Mouse (Mus musculus) C2C12 (cell line): Measurements from ENCODE around the gene Camkk2. TPM values are rescaled to one million over a fixed set of nuclear protein-coding genes. Genes with fewer than 3 reads are reported as not detected.

Source experiments
- H3K27me3 ChIP-seq: one replicate; pipeline ENCODE4 v1.6.1; 2011; ENCODE audit not compliant: control insufficient read depth, insufficient read depth, insufficient read length
- H3K36me3 ChIP-seq: one replicate; pipeline ENCODE4 v1.6.1; 2011; ENCODE audit not compliant: control insufficient read depth, insufficient read depth
- H3K4me3 ChIP-seq: one replicate; pipeline ENCODE4 v1.5.1; 2011; ENCODE audit warnings: mild to moderate bottlenecking, control low read depth; ENCODE audit not compliant: poor library complexity, insufficient read depth, severe bottlenecking
- H3K79me2 ChIP-seq: one replicate; pipeline ENCODE4 v1.6.1; 2011; ENCODE audit not compliant: control insufficient read depth, insufficient read depth
- H3K79me3 ChIP-seq: one replicate; pipeline ENCODE4 v1.6.1; 2011; ENCODE audit warnings: low read depth, control low read depth
- H3ac ChIP-seq: one replicate; pipeline ENCODE3; 2011; ENCODE audit warnings: low read depth; ENCODE audit not compliant: control insufficient read depth, insufficient read length
- CEBPB ChIP-seq: IDR thresholded peaks from one replicate; pipeline ENCODE4 v1.6.1; 2011; ENCODE audit warnings: low read depth, mild to moderate bottlenecking, control low read depth, moderate library complexity
- CTCF ChIP-seq: IDR thresholded peaks from one replicate; pipeline ENCODE4 v1.5.1; 2011; ENCODE audit not compliant: control insufficient read depth, insufficient read depth, insufficient read length
- FOSL1 ChIP-seq: IDR thresholded peaks from one replicate; pipeline ENCODE4 v1.8.0; 2011; ENCODE audit warnings: mild to moderate bottlenecking, low read length; ENCODE audit not compliant: poor library complexity, insufficient read depth, severe bottlenecking
- MAX ChIP-seq: IDR thresholded peaks from one replicate; pipeline ENCODE4 v1.6.1; 2011; ENCODE audit warnings: mild to moderate bottlenecking, control low read depth
- MYOD1 ChIP-seq: IDR thresholded peaks from one replicate; pipeline ENCODE4 v1.6.1; 2011; ENCODE audit warnings: low read depth; ENCODE audit not compliant: control insufficient read depth, insufficient read length
- MYOG ChIP-seq: IDR thresholded peaks from one replicate; pipeline ENCODE4 v1.6.1; 2011; ENCODE audit not compliant: control insufficient read depth, insufficient read length; ENCODE audit errors: extremely low read depth
- USF1 ChIP-seq: IDR thresholded peaks from one replicate; pipeline ENCODE4 v1.6.1; 2011; ENCODE audit warnings: low read depth, mild to moderate bottlenecking, control low read depth, moderate library complexity
- polyA plus RNA-seq: library from polyadenylated mRNA; unstranded; fragments of >200 nt; fragmentation: generic; extraction: Trizol; gene quantifications from one replicate; pipeline ENCODE4 v1.2.1, GENCODE M21; 2012; ENCODE audit warnings: missing spikeins

Camkk2 gene
- polyA plus RNA-seq, 1 experiment, result 15.4 TPM

GRCm38 (mm10) chr5:122786035-122786819, 7.0 kb upstream of the Camkk2 start:
- Histone ChIP-seq H3K4me3 (no peak overlapping the region), H3K27me3 (no peaks in the 10 kb centered on the region), H3K36me3 (peaks cover 47% of the 10 kb centered on the region), H3K79me3 (no peaks in the 10 kb centered on the region), H3K79me2 (no peaks in the 10 kb centered on the region), H3ac (no peak overlapping the region)
- TF ChIP-seq MYOD1, result no peak
- TF ChIP-seq CTCF, result no peak
- no peak for TF ChIP-seq USF1
- no peak for TF ChIP-seq CEBPB
- TF ChIP-seq FOSL1, result no peak
- no peak for TF ChIP-seq MAX
- no peak for TF ChIP-seq MYOG

DNA sequence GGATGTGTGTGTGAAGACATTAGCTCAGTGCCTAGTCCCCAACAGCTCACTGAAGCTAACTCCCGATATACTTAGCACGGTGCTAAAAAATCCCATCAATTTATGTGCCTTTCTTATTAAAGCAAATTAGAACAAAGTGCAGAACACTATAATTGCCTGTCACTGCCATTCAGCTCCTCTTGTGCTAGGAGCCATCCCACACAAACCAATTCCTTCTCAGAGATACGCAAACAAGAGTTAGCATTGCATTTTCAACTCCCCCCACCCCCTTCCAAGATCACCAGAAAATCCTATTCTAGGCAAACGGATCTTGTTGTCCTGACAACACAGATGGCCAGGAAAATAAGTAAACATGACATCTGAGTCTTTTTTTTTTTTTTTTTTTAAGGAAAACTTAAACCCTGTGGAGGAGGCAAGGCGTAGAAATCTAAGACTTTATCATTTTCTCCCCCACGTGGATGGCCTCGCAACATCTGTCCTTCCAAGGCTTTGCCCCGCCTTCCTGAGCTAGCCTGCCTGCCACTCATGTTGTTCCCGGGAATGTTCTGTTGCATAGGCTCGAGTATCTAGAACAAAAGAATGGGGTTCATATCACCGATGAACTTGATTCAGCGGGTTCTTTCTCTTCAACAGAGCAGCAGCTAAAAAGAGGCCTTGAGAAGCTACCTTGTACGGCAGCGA, 4.7 kb upstream of the Camkk2 start:
- H3K79me3 ChIP-seq, result no peaks in the 10 kb centered on the region
- TF ChIP-seq USF1 (no peak), MYOG (no peak), FOSL1 (no peak), CTCF (no peak), CEBPB (no peak), MYOD1 (no peak), MAX (no peak)
- no peak overlapping the region for H3K4me3 ChIP-seq
- peaks cover 2% of the 10 kb centered on the region for H3K79me2 ChIP-seq
- peaks cover 24% of the 10 kb centered on the region for H3K36me3 ChIP-seq
- H3ac ChIP-seq, result no peak overlapping the region
- no peaks in the 10 kb centered on the region for H3K27me3 ChIP-seq

DNA sequence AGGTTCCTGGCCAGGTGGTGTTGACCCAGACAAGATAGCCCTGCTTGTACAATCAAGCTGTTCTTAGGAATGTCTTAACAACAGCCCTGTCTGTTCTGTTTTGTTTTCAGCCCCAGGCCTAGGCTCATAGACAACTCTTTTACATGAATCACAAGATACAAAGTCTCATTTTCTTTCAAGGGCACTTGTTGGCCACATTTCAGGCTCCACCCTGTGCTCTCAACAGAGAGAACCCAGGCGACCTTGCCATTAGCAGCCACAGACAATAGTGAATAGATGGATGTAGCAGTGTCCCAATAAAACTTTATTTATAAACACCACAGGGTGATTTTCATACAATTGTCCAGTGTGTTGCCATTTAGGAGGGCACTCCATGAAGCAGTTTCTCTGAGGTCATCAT, 2.9 kb upstream of the Camkk2 start:
- Histone ChIP-seq H3K27me3 (no peaks in the 10 kb centered on the region), H3K79me2 (peaks cover 20% of the 10 kb centered on the region), H3K4me3 (no peak overlapping the region), H3K79me3 (peaks cover 5% of the 10 kb centered on the region), H3K36me3 (peaks cover 9% of the 10 kb centered on the region), H3ac (no peak overlapping the region)
- TF ChIP-seq FOSL1 (no peak), USF1 (no peak), MAX (no peak), MYOG (no peak), MYOD1 (no peak), CTCF (no peak), CEBPB (no peak)

DNA sequence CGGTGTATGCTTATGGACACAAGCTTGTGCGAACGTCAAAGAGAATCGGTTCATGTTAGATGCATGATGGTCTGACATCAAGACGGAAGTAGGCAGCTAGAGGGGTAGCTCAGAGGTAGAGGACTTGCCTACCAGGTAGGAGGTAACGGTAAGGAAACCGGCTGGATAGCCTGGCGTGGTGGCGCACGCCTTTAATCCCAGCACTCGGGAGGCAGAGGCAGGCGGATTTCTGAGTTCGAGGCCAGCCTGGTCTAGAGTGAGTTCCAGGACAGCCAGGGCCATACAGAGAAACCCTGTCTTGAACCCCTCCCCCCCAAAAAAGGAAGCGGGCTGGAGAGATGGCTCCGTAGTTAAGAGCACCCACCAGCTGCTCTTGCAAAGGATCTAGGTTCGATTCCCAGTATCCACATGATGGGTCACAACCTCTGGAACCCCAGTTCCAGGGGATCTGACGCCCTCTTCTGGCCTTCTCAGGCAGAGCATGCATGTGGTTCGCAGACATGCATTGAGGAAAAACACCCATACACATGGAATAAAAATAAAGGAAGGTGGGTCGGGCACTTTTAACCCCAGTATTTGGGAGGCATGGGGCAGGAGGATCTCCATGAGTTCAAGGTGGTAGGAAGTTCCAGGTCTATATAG, 1.7 kb upstream of the Camkk2 start:
- H3K36me3 ChIP-seq, result no peaks in the 10 kb centered on the region
- H3ac ChIP-seq, result no peak overlapping the region
- no peaks in the 10 kb centered on the region for H3K27me3 ChIP-seq
- peaks cover 16% of the 10 kb centered on the region for H3K79me3 ChIP-seq
- TF ChIP-seq MYOD1 (no peak), MAX (no peak), MYOG (no peak), CEBPB (no peak), CTCF (no peak), FOSL1 (no peak), USF1 (no peak)
- peaks cover 32% of the 10 kb centered on the region for H3K79me2 ChIP-seq
- H3K4me3 ChIP-seq, result no peak overlapping the region

GRCm38 (mm10) chr5:122778231-122779226, 680 bp downstream of the Camkk2 start:
- no peaks in the 10 kb centered on the region for H3K36me3 ChIP-seq
- H3K4me3 ChIP-seq, result peak overlapping the region; percentile 61
- TF ChIP-seq MYOD1 (no peak), CTCF (no peak), CEBPB (no peak), MAX (no peak), USF1 (no peak), MYOG (no peak), FOSL1 (no peak)
- peak overlapping the region; percentile 97 for H3ac ChIP-seq
- H3K79me3 ChIP-seq, result peaks cover 27% of the 10 kb centered on the region
- no peaks in the 10 kb centered on the region for H3K27me3 ChIP-seq
- peaks cover 55% of the 10 kb centered on the region for H3K79me2 ChIP-seq
